Mouse (Mus musculus) brown adipose tissue, adult 24 weeks (tissue): ENCODE results near the gene Aldh16a1. TPM values are rescaled to one million over a fixed set of nuclear protein-coding genes. Genes with fewer than 3 reads are reported as not detected.
A peak's percentile ranks its signal among the peaks of the same experiment; 100 is the strongest.
"Not testable (repeated sequence)": the region's sequence is repeated elsewhere in the genome, so short reads cannot be mapped to it uniquely, and the experiment has no call there.

Experiments
- H3K27ac ChIP-seq: fragments of 200-500 bp; replicated peaks from 2 replicates; pipeline ENCODE4 v1.5.1; 2012; ENCODE audit warnings: low read depth, mild to moderate bottlenecking, low read length
- H3K4me1 ChIP-seq: fragments of 200-500 bp; 2 replicates; pipeline ENCODE4 v1.6.1; 2012; ENCODE audit warnings: low read length, mixed read lengths; ENCODE audit not compliant: control insufficient read depth, insufficient read depth, insufficient read length
- H3K4me3 ChIP-seq: fragments of 200-500 bp; 2 replicates; pipeline ENCODE4 v1.5.1; 2012; ENCODE audit warnings: low read depth, mild to moderate bottlenecking, low read length, moderate library complexity; ENCODE audit not compliant: insufficient read depth
- polyA plus RNA-seq: library from polyadenylated mRNA; stranded (reverse); fragments of >200 nt; gene quantifications from 2 replicates; pipeline ENCODE4 v1.2.4, GENCODE M21; 2012; ENCODE audit not compliant: missing spikeins, insufficient read depth, insufficient read length

The Aldh16a1 gene
- polyA plus RNA-seq, 1 experiment, result 28.0 TPM

DNA sequence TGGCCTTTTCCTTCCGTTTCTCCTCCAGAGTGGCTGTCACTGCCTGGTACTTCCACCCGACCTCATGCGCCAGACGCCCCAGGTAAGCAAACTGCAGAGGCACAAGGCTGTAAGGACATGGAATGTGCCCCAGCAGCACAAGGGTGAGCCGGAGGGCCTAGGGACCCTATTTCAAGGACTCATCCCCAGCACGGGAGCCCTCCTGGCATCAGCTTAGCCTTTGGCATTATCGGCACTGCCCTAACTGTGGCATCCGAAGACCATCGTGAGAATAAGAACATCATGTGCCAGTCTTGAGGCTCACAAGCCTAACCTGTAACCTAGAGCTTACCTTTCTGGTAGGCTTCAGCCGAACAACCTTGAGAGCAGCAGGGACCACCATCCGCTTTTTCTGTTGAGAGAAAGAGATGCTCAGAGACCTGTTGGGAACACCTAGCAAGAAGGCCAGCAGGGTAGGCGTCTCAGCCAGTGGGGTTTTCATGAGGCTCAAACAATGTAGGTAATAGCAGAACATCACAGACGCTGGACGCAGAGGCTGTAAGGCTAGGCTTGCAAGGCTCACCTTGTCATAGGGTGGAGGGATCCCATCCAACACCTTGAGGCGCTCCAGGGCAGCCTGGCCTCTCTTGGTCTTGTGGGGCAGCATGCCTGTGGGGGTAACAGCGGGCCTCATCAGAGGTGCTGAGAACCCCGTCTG lies 28.1 kb downstream of the Aldh16a1 start:
- no peak overlapping the region for H3K27ac ChIP-seq
- peaks cover 17% of the 10 kb centered on the region for H3K4me1 ChIP-seq
- H3K4me3 ChIP-seq, result no peak overlapping the region

DNA sequence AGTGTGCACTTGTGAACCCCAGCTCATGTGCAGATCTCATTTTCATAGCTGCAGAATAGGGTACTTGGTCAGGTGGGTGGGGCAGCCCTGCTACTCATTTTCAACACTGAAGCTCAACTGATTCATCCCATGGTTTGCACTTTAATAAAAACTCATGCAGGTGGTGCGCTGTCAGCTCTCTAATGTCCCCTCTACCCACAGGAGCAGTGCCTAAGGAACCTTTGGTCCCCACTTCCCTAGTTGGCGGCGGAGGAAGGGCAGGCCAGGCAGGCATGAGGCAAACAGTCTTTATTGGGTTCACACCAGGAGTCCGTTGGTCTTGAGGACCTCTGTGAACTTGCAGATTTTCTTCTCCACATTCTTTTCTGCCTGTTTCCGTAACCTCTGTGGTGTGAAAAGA lies 28.7 kb downstream of the Aldh16a1 start:
- H3K4me1 ChIP-seq, result peaks cover 20% of the 10 kb centered on the region
- H3K27ac ChIP-seq, H3K4me3 ChIP-seq: not testable (repeated sequence)

DNA sequence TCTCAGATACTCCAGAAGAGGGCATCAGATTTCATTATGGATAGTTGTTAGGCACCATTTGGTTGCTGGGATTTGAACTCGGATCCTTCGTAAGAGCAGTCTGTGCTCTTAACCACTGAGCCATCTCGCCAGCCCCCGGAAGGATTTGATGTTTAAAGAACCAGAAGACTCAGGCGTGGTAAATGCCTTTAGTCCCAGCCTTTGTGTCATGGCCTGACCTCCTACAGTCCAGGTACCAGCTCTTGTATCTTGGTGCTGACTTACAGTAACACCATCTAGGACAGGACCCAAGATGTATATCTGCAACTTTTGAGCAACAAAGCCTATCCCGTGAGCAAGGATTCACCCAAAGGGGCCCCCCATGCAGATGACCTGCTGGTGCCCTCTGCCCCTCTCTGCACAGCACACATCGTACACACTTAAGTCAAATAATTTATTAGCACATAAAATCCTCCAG lies 29.2 kb downstream of the Aldh16a1 start:
- peaks cover 20% of the 10 kb centered on the region for H3K4me1 ChIP-seq

DNA sequence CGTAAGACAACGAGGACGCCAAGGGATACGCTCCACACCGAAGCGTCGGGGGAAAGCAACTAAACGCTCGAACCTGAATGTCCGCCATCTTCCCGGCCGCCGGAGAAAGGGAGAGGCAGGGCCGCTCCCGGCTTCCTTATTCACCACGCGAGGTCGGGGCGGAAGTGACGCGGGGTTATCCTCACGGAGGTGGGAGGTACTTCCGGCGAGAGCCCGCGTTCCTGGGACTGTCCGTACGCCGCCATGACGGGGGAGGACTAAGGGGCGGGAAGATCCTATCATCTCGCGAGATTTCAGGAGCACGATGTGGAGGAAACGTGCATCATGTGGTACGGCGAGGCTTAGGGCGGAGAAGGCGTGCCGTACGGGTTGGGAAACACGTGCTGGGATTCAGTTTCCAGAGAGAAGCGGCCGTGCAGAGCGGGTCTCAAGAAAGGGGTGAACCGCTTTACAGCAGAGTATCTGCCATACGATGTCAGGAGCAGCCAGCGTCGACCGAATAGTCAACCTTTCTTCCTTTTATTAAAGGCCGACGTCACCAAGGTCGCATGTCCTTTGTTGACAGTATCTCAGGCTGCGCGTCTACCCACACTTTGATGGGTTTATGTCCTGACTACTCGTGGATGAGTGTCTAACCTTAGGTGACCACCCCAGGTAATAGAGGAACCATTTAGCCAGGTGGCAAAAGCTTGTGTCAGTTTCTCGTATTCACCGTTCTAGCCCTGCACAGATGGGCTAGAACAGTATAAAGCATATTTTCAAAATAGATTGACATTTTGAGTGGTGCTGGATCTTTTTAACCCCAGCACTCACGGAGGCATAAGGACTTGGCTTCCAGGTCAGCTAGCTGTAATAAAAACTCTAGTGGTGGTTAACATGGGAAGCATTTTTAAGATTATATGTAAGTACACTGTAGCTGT lies 29.9 kb downstream of the Aldh16a1 start, which contains the start of gene Rps11:
TSS of gene Rps11 (minus strand) at position 216 of the 920 bp plus-strand sequence.
- Histone ChIP-seq H3K4me3 (peak within 1 kb of the TSS; percentile 75), H3K27ac (peak within 1 kb of the TSS; percentile 89), H3K4me1 (peaks cover 17% of the 10 kb centered on the region)

More for the DNA sequence above, 29.2 kb downstream of the Aldh16a1 start:
- Histone ChIP-seq H3K4me3 (no peak overlapping the region), H3K27ac (no peak overlapping the region)

DNA sequence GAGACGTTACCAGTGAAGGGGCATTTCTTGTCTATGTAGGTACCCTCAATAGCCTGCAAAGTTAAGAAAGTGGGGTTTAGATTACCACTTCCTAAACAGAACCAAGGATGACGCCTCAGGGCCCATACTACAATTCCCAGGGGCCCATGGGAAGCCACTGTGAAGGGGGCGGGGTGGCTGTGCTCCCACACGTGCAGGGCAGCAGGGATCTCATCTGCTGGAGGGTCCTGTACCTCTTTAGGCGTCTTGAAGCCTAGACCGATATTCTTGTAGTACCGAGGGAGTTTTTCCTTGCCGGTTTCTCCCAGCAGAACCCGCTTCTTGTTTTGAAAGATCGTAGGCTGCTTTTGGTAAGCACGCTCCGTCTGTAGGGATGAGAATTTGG lies 31.2 kb downstream of the Aldh16a1 start:
- H3K4me3 ChIP-seq, result peak overlapping the region; percentile 75
- peaks cover 17% of the 10 kb centered on the region for H3K4me1 ChIP-seq

DNA sequence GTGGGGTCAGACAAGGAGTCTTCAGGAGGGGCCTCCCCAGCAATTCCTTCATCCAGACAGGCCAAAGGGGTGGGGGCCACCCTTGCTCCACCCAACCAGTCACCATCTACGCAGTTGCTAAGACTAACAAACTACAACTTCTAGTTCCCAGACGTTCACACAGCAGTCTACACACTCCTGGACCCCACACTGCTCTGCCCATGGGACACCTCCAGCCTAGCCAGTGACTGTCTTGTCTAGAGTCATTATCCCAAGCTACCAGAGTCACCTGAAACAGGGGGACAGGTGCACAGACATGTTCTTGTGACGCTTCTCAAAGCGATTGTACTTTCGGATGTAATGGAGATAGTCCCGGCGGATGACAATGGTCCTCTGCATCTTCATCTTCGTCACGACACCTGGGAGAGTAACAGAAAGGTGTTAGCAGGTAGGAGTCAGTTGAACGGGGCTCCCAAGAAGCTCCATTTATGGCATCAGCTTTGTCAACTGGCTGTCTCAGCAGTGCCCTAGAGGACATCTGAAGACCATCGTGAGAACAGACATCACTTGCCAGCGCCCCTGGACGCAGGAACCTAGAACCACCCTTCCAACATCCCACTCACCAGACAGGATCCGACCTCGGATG lies 31.7 kb downstream of the Aldh16a1 start:
- peak overlapping the region; percentile 89 for H3K27ac ChIP-seq
- H3K4me1 ChIP-seq, result peaks cover 16% of the 10 kb centered on the region
- peak overlapping the region; percentile 75 for H3K4me3 ChIP-seq

More for the DNA sequence above, 31.2 kb downstream of the Aldh16a1 start:
- peak overlapping the region; percentile 89 for H3K27ac ChIP-seq

DNA sequence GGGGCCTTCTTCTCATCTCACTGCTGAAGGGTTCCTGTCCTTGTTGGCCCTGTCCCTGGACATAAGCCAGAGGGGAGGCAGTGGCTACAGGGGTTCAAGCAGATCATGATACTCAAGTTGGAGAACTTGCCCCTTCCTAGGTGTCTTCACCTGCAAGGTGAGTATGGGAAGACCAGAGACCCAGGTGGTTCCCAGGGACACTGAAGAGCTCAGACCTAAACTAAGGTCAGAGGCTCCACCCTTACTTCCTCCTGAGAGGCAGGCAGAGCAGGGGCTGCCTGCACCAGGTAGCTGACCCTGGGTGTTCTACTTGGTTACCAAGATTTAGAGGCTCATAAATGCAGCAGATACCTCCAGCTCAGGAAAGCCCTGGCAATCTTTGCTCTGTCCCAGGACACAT lies 32.4 kb downstream of the Aldh16a1 start:
- Histone ChIP-seq H3K27ac (peak overlapping the region; percentile 89), H3K4me3 (peak overlapping the region; percentile 75), H3K4me1 (peaks cover 9% of the 10 kb centered on the region)

DNA sequence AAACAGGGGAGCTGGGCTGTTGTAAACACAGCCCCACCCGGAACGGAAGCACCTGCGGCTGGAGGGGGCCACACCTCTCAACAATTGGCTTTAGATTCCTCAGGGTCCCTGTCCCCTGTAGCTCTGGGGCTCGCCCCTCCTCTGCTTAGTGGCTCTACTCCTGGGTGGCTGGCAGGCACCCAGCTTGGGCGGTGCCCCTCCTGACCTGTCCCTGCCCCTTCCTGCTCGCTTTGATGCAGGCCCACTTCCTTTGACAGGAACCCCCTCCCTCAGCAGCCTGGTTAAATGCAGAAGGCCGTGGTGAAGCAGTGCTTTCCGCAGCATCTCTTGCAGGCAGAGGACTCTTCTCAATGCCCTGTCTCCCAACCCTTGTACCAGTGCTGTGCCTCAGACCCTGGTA lies 33.0 kb downstream of the Aldh16a1 start:
- Histone ChIP-seq H3K4me3 (peak overlapping the region; percentile 75), H3K4me1 (peaks cover 9% of the 10 kb centered on the region), H3K27ac (peak overlapping the region; percentile 89)

DNA sequence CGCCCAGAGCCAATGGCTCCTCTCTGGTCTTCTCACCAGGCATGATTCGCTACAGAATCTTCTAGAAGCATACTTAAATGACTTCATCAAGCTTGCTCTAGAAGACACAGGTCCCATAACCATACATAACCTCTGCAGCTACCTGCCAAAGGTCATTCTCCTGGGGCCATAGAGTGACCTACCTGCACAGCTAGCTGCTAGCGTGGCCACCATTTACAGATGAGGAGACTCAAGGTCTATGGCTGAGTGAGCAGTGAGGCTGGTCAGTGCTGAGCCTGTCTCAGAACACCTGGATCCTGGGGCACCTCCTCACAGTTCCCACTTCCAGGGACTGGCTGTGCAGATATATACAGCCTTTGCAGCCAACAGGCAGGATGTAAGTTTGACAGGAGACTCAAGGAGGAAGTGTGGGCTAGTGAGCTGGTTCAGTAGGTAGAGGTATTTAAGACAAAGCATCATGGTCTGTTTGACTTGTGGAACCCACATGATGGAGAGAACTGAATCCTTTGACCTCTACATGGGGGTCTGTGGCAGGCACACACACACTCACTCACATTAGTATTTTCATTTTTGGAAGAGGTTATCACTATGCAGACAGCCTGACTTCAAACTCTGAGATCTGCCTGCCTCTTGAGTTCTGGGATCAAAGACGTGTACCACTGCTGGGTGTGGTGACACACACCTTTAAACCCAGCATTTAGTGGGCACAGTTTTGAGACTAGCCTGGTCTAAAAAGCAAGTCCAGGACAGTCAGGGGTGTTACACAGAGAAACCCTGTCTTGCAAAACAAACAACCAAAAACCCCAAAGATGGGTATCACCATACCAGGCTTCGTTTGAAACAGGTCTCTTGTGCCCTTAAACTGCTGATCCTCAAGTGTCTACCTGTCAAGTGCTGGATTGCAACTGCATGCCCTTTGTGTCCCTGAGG lies 34.3 kb downstream of the Aldh16a1 start:
- Histone ChIP-seq H3K27ac (peak overlapping the region; percentile 43), H3K4me3 (no peak overlapping the region), H3K4me1 (peaks cover 9% of the 10 kb centered on the region)

DNA sequence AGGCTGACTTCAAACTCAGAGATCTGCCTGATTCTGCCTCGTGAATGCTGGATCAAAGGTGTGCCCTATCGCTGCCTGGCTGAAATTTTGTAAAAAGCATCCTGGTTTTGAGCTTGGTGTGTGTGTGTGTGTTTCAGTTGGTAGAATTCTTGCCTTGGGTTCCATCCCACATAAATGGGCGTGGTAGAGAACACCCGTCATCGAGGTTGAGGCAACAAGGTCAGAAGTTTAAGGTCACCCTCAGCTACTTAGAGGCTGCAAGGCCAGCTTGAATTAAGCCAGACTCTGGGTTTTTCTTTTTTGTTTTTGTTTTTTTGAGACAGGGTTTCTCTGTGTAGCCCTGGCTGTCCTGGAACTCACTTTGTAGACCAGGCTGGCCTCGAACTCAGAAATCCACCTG lies 36.0 kb downstream of the Aldh16a1 start:
- Histone ChIP-seq H3K4me1 (peaks cover 9% of the 10 kb centered on the region), H3K4me3 (no peak overlapping the region), H3K27ac (no peak overlapping the region)

DNA sequence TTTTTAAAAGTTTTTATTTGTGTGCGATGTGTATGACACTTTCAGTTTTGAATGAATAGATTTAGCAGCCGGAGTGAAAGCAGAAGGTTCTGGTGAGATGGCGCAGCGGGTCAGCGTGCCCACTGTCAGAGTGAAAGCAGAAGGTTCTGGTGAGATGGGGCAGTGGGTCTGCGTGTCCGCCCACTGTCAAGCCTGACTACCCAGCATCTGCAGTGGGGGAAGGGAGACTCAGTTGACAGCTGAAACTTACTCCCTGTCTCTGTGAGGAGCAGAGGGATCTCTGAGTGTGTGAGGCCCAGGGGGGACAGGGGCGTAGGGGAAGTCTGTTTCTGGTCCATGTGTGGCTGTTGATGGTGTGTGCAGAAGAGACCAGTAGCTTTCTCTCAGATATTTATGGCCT lies 36.8 kb downstream of the Aldh16a1 start:
- H3K4me3 ChIP-seq, result no peak overlapping the region
- H3K4me1 ChIP-seq, result peaks cover 9% of the 10 kb centered on the region
- H3K27ac ChIP-seq, result no peak overlapping the region

DNA sequence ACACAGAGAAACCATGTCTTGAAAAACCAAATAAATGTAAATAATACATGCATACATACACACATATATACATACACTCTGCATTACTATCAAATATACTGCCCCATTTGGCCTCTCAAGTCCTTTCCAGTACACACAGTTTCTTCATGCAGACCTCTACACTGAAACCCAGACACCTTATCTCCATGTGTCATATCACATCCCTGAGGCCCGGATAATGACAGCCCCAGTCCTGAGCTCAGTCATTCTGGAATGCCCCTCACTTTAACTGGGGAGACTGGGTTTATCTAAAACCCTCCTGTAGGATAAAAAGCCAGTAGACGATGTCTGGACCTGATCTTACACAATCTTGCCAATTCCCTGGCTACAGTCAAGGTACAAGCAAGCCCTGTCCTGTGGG lies 40.9 kb downstream of the Aldh16a1 start:
- Histone ChIP-seq H3K4me3 (no peak overlapping the region), H3K27ac (no peak overlapping the region)

DNA sequence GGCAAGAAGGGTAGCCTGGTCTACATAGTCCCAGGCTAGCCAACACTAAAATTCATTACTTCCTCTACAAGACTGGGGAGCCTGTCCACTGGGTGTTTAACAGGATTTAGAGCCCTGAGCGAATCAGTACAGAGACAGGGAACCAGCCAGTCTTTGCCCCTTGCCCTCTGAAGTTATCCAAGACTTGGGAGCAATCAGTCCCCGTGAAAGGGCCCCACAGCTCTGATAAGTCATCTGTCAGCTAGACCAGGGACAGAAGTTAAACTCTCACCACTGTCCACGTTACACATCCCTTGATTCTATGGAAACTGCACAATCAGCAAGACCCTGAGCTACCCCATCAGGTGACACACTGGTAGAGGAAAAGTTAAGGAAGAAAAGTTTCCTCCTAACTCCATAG lies 41.9 kb downstream of the Aldh16a1 start:
- no peak overlapping the region for H3K4me3 ChIP-seq
- H3K4me1 ChIP-seq, result no peaks in the 10 kb centered on the region

More for the DNA sequence above, 40.9 kb downstream of the Aldh16a1 start:
- H3K4me1 ChIP-seq, result no peaks in the 10 kb centered on the region

DNA sequence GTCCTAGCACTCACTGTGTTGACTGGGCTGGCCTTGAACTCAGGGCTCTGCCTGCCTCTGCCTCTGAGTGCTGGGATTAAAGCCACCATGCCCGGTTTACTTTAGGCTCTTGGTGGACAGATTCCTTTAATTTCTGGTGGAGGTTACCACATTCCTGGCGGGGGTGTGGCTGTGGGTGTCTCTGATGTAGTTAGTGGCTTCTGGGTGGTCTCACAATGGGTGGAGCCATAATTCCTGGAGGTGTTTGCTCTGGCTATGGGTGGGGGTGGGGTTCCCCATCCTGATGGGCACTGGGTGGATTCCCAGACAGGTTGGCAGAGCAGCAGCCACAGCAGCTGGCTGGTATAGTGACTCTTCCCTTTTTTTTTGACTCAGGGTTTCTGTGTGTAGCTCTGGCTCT lies 42.4 kb downstream of the Aldh16a1 start:
- H3K27ac ChIP-seq, result no peak overlapping the region
- H3K4me1 ChIP-seq, result no peaks in the 10 kb centered on the region
- no peak overlapping the region for H3K4me3 ChIP-seq

More for the DNA sequence above, 41.9 kb downstream of the Aldh16a1 start:
- no peak overlapping the region for H3K27ac ChIP-seq
